Mouse (Mus musculus): ENCODE measurements around the gene Uimc1.

GRCm38 (mm10) chr13:55105953-55106691 lies 6.0 kb upstream of the Uimc1 start:
- TF ChIP-seq CHD1 (IDR thresholded peaks at IDR 0.05; ENCODE audit: low read depth, low read length) (no peak), SMC3 (IDR thresholded peaks at IDR 0.05; ENCODE audit: low read depth, low read length) (no peak), POLR2AphosphoS2 (IDR thresholded peaks at IDR 0.05; ENCODE audit: low read depth, low read length) (no peak), TCF12 (IDR thresholded peaks at IDR 0.05; ENCODE audit: low read depth, low read length) (no peak), MAX (IDR thresholded peaks at IDR 0.05; ENCODE audit: low read length) (no peak), GABPA (IDR thresholded peaks at IDR 0.05; ENCODE audit: insufficient replicate concordance, low read depth, low read length) (no peak), MYC (IDR thresholded peaks at IDR 0.05; ENCODE audit: low read depth, low read length) (no peak)

All from CH12.LX (cell line).